Mouse (Mus musculus): ENCODE data around the gene Trak2. TPM values are rescaled to one million over a fixed set of nuclear protein-coding genes. Genes with fewer than 3 reads are reported as not detected.

Trak2 gene
- polyA plus RNA-seq, 1 experiment from 2014 or later, result 15.7 TPM

DNA sequence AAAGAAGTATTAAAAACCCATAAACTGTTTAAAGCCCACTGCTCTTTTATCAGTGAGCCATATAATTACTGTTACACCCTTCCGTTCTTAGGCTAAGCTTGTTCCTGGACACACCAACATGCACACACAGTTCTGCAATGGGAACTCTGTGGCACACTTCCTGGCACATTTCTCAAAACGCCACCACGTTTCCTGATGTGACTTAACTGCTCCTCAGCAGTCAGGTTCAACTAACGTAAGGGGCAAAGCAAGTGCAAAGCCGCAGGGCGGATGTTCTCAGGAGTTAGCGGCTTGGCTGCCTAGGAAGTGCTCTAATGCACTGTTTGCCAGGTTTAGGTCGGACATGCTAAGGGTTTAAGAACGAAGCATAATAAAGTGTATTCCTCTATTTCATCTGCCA is 17.0 kb downstream of the Trak2 start:
- no peak for ATAC-seq (ENCODE audit: low FRiP score, low TSS enrichment)
- no peaks in the 10 kb centered on the region for H3K36me3 ChIP-seq (ENCODE audit: control insufficient read depth, insufficient read depth, low read length)
- no peaks in the 10 kb centered on the region for H3K27me3 ChIP-seq (ENCODE audit: control insufficient read depth, insufficient read depth, low read length)
- H3K4me1 ChIP-seq (ENCODE audit: control insufficient read depth, insufficient read depth, low read length), result peaks cover 12% of the 10 kb centered on the region; the same call in 1 of the 2 replicates
- no peak overlapping the region for H3K4me2 ChIP-seq (replicated peaks; ENCODE audit: low read depth, low read length)
- 68% methylated on average over 9 of the region's 9 CpGs for WGBS
- H3K9me3 ChIP-seq (ENCODE audit: control insufficient read depth, low read length), result no peaks in the 10 kb centered on the region
- H3K27ac ChIP-seq (ENCODE audit: low read depth, low read length), result no peak overlapping the region
- H3K4me3 ChIP-seq (ENCODE audit: low read length), result no peak overlapping the region
- no peak overlapping the region for H3K9ac ChIP-seq (ENCODE audit: low read depth, low read length)

DNA sequence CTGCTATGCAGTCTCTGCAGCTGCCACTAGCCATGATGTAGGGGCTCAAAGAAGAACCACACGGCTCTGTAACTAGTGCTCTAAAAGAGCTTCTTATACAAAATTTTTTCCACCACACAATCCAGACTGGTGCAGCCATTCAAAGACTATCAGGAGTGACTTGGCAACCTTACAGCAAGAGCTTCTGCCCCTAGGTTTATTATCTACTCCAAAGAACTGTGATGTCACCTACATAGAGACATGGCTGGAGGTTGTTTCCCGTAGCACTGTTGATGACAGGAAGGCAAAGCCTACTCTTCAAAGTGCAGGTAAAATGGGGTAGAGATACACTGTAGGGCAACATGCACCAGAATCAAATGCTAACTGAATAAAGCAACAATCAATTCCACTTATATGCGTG is 17.5 kb downstream of the Trak2 start:
- WGBS, result 85% methylated on average over 3 of the region's 3 CpGs
- ATAC-seq (ENCODE audit: low FRiP score, low TSS enrichment), result no peak
- H3K27me3 ChIP-seq (ENCODE audit: control insufficient read depth, insufficient read depth, low read length), result no peaks in the 10 kb centered on the region
- H3K36me3 ChIP-seq (ENCODE audit: control insufficient read depth, insufficient read depth, low read length), result no peaks in the 10 kb centered on the region
- no peak overlapping the region for H3K9ac ChIP-seq (ENCODE audit: low read depth, low read length)
- H3K27ac ChIP-seq (ENCODE audit: low read depth, low read length), result no peak overlapping the region
- no peak overlapping the region for H3K4me3 ChIP-seq (ENCODE audit: low read length)
- H3K9me3 ChIP-seq (ENCODE audit: control insufficient read depth, low read length), result no peaks in the 10 kb centered on the region
- H3K4me1 ChIP-seq (ENCODE audit: control insufficient read depth, insufficient read depth, low read length), result peaks cover 17% of the 10 kb centered on the region; the same call in 1 of the 2 replicates
- H3K4me2 ChIP-seq (replicated peaks; ENCODE audit: low read depth, low read length), result no peak overlapping the region

- Histone ChIP-seq H3K9me3 (ENCODE audit: control insufficient read depth, low read length) (no peaks in the 10 kb centered on the region), H3K9ac (ENCODE audit: low read depth, low read length) (no peak overlapping the region), H3K4me3 (ENCODE audit: low read length) (no peak overlapping the region), H3K27ac (ENCODE audit: low read depth, low read length) (no peak overlapping the region), H3K4me2 (replicated peaks; ENCODE audit: low read depth, low read length) (no peak overlapping the region), H3K27me3 (ENCODE audit: control insufficient read depth, insufficient read depth, low read length) (no peaks in the 10 kb centered on the region), H3K4me1 (ENCODE audit: control insufficient read depth, insufficient read depth, low read length) (peaks cover 19% of the 10 kb centered on the region; the same call in 1 of the 2 replicates), H3K36me3 (ENCODE audit: control insufficient read depth, insufficient read depth, low read length) (no peaks in the 10 kb centered on the region)
- ATAC-seq (ENCODE audit: low FRiP score, low TSS enrichment), result no peak
- 84% methylated on average over 8 of the region's 8 CpGs for WGBS
Observed at GRCm38 (mm10) chr1:58954578-58955410, 18.4 kb downstream of the Trak2 start.

DNA sequence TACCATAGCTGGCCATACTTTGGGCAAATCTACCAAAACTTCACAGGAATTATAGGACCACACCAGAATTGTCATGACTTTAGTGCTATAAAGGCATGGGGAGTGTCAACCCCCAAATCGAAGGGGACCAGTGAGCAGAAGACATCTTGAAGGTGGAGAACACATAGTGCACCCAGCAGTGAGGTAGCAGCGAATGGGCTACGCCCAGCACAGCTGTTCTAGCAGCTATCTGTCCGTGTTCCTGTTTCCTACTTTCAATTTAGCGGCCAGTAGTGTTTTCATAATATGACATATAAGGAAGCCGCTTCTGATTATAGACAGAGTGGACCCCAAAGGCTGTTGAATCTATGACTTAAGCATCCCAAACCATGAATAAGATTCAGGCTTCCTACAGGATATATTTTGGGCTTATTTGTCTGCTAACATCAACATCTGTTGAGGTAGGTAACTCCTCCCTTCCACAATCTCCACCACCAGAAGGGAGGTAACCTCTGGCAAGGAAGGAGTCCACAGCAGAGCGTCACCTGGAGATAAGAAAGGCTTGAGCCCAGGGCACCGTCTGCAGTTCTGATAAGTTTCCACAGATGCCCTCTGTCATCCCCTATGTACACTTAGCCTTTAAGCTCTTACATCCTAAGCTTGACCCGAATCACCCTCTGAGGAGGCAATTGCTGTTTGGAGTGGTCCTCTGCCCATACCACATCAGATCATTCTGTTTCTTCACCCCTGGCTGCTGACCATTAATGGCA is 19.4 kb downstream of the Trak2 start:
- no peak overlapping the region for H3K27ac ChIP-seq (ENCODE audit: low read depth, low read length)
- 85% methylated on average over 9 of the region's 9 CpGs for WGBS
- no peaks in the 10 kb centered on the region for H3K36me3 ChIP-seq (ENCODE audit: control insufficient read depth, insufficient read depth, low read length)
- H3K9me3 ChIP-seq (ENCODE audit: control insufficient read depth, low read length), result no peaks in the 10 kb centered on the region
- H3K4me2 ChIP-seq (replicated peaks; ENCODE audit: low read depth, low read length), result no peak overlapping the region
- peaks cover 19% of the 10 kb centered on the region; the same call in 1 of the 2 replicates for H3K4me1 ChIP-seq (ENCODE audit: control insufficient read depth, insufficient read depth, low read length)
- no peaks in the 10 kb centered on the region for H3K27me3 ChIP-seq (ENCODE audit: control insufficient read depth, insufficient read depth, low read length)
- H3K9ac ChIP-seq (ENCODE audit: low read depth, low read length), result no peak overlapping the region
- no peak for ATAC-seq (ENCODE audit: low FRiP score, low TSS enrichment)
- H3K4me3 ChIP-seq (ENCODE audit: low read length), result no peak overlapping the region

- 68% methylated on average over 4 of the region's 4 CpGs for WGBS
- Histone ChIP-seq H3K4me2 (replicated peaks; ENCODE audit: low read depth, low read length) (no peak overlapping the region), H3K9ac (ENCODE audit: low read depth, low read length) (no peak overlapping the region), H3K4me1 (ENCODE audit: control insufficient read depth, insufficient read depth, low read length) (peaks cover 19% of the 10 kb centered on the region; the same call in 1 of the 2 replicates), H3K9me3 (ENCODE audit: control insufficient read depth, low read length) (no peaks in the 10 kb centered on the region), H3K27me3 (ENCODE audit: control insufficient read depth, insufficient read depth, low read length) (no peaks in the 10 kb centered on the region), H3K27ac (ENCODE audit: low read depth, low read length) (no peak overlapping the region), H3K4me3 (ENCODE audit: low read length) (no peak overlapping the region), H3K36me3 (ENCODE audit: control insufficient read depth, insufficient read depth, low read length) (no peaks in the 10 kb centered on the region)
- no peak for ATAC-seq (ENCODE audit: low FRiP score, low TSS enrichment)
Observed at GRCm38 (mm10) chr1:58952997-58953396, 20.2 kb downstream of the Trak2 start.

DNA sequence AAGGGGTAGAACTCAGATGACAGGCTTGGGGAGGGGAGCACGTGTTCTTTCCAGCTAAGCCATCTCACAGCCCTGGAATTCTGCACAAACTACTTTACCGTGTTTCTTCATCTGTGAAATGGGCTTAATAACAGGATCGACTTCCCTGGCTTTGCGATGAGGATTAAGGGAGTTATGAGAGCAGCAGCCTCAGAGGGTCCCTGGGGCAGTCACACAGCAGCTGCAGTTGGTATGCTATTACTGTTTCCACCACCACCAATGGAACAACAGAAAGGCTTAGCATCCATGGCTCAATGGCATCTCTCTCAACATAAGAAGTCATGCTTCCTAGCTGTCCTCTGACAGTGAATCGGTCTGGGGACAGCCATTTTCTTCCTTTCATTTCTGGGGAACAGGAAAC is 20.7 kb downstream of the Trak2 start:
- Histone ChIP-seq H3K9ac (ENCODE audit: low read depth, low read length) (no peak overlapping the region), H3K4me3 (ENCODE audit: low read length) (no peak overlapping the region), H3K27me3 (ENCODE audit: control insufficient read depth, insufficient read depth, low read length) (no peaks in the 10 kb centered on the region), H3K27ac (ENCODE audit: low read depth, low read length) (no peak overlapping the region), H3K36me3 (ENCODE audit: control insufficient read depth, insufficient read depth, low read length) (no peaks in the 10 kb centered on the region), H3K4me2 (replicated peaks; ENCODE audit: low read depth, low read length) (no peak overlapping the region), H3K4me1 (ENCODE audit: control insufficient read depth, insufficient read depth, low read length) (peaks cover 19% of the 10 kb centered on the region; the same call in 1 of the 2 replicates), H3K9me3 (ENCODE audit: control insufficient read depth, low read length) (no peaks in the 10 kb centered on the region)
- WGBS, result 84% methylated on average over 5 of the region's 5 CpGs
- ATAC-seq (ENCODE audit: low FRiP score, low TSS enrichment), result no peak

DNA sequence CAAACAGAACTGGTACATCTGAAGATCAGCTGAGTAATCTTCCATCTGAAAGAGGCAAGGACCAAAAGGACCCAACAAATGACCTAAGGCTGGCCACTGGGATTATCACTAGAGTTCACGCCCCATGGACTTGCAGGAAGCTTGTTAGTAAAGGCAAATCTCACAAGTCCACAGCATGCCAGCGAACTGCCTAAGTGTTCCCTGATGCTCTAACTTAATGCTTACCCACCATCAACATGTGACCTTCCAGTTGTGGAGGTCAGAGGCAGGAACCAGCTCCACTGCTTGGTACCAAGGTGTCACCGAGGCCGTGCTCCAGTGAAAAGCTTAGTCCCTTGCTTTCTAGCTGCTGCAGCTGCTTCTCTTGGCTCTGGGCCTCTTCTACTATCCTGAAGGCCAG is 21.4 kb downstream of the Trak2 start:
- H3K4me3 ChIP-seq (ENCODE audit: low read length), result no peak overlapping the region
- H3K4me2 ChIP-seq (replicated peaks; ENCODE audit: low read depth, low read length), result no peak overlapping the region
- no peaks in the 10 kb centered on the region for H3K27me3 ChIP-seq (ENCODE audit: control insufficient read depth, insufficient read depth, low read length)
- 64% methylated on average over 4 of the region's 4 CpGs for WGBS
- 0 out of 2 replicates have a peak overlapping the region, but pooled peaks have one; percentile 11 for H3K27ac ChIP-seq (ENCODE audit: low read depth, low read length)
- H3K36me3 ChIP-seq (ENCODE audit: control insufficient read depth, insufficient read depth, low read length), result no peaks in the 10 kb centered on the region
- H3K4me1 ChIP-seq (ENCODE audit: control insufficient read depth, insufficient read depth, low read length), result peaks cover 19% of the 10 kb centered on the region; the same call in 1 of the 2 replicates
- H3K9ac ChIP-seq (ENCODE audit: low read depth, low read length), result no peak overlapping the region
- no peaks in the 10 kb centered on the region for H3K9me3 ChIP-seq (ENCODE audit: control insufficient read depth, low read length)
- 0 out of 2 replicates have a peak, but pooled peaks have one; percentile 20 for ATAC-seq (ENCODE audit: low FRiP score, low TSS enrichment)

DNA sequence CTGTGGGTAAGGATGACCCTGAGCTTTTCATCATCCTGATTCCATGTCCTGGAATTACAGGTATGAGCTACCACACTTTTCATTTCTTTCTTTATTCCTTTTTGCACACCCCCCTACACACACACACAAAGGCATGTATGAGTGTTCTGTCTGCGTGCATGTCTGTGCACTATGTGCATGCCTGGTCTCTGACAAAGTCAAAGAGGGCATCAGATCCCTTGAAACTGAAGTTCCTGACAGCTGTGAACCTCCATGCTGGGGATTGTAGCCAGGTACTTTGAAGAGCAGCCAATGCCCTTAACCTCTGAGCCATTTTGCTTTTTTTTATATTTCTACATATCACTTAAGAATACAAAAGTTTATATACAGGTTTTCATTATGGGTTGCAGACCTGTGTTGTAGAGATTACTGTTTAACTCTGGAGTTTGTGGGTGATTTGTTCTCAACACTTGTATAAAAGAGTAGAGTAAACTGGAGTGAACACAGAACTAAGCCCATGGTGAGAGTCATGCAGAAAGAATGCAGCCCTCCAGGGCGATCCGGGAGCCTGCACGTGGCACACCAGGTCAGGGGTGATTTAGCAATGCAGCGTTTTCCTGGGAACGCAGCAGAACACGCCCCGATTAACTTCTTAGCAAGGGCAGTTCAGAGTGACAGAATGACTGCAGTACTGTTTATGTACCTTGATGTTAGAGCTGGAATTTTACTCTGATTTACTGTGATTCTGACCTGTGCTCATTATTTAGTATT is 22.2 kb downstream of the Trak2 start:
- Histone ChIP-seq H3K4me2 (replicated peaks; ENCODE audit: low read depth, low read length) (no peak overlapping the region), H3K4me1 (ENCODE audit: control insufficient read depth, insufficient read depth, low read length) (peaks cover 16% of the 10 kb centered on the region; the same call in 1 of the 2 replicates), H3K9me3 (ENCODE audit: control insufficient read depth, low read length) (no peaks in the 10 kb centered on the region), H3K4me3 (ENCODE audit: low read length) (no peak overlapping the region), H3K27me3 (ENCODE audit: control insufficient read depth, insufficient read depth, low read length) (no peaks in the 10 kb centered on the region), H3K9ac (ENCODE audit: low read depth, low read length) (no peak overlapping the region), H3K36me3 (ENCODE audit: control insufficient read depth, insufficient read depth, low read length) (peaks cover 2% of the 10 kb centered on the region), H3K27ac (ENCODE audit: low read depth, low read length) (no peak overlapping the region)
- 11% methylated on average over 8 of the region's 8 CpGs for WGBS
- ATAC-seq (ENCODE audit: low FRiP score, low TSS enrichment), result peak; percentile 73; the same call in 1 of the 2 replicates

All from kidney, embryonic 14.5 days (tissue).